In genomic region chr11:63570646-63571045, GRCm38 (mm10) we compare ENCODE assay signal across 24 mouse cellular contexts.
DNase-seq lines count a peak whose midpoint lies in the region; ATAC-seq lines count a peak whose summit lies in the region.
"Had no signal": no experiment of that assay in that cellular context is flagged by ENCODE, and none has a peak within 500 bp of the region (broad histone marks: within the 10 kb centered on the region; RNA-seq: fewer than 3 reads in every experiment).

No protein-coding gene starts in this region.

- no peak for ATAC-seq in heart, embryonic 14.5 days (ENCODE audit: insufficient number of reproducible peaks, insufficient read depth, low FRiP score, low read depth)
- ATAC-seq in kidney, embryonic 16.5 days (ENCODE audit: low FRiP score, low TSS enrichment), result no peak
- ATAC-seq: activated CD4-positive, CD25-positive, alpha-beta regulatory T cell, adult 4 months; forebrain, embryonic 15.5 days had no signal

- H3K27me3 ChIP-seq in heart, embryonic 10.5 days (ENCODE audit: insufficient read depth, poor library complexity, severe bottlenecking), result 0 out of 2 replicates have a peak, but pooled peaks cover 16% of the 10 kb centered on the region
- H3K27me3 ChIP-seq in heart, embryonic 14.5 days (ENCODE audit: control insufficient read depth, insufficient read depth, low read length), result peaks cover 24% of the 10 kb centered on the region; the same call in 1 of the 2 replicates
- peaks cover 6% of the 10 kb centered on the region; the same call in 1 of the 2 replicates for H3K27me3 ChIP-seq in kidney, embryonic 16.5 days (ENCODE audit: insufficient read depth, low read length)
- H3K27me3 ChIP-seq: embryonic facial prominence, embryonic 13.5 days; forebrain, embryonic 12.5 days; forebrain, embryonic 15.5 days; heart, embryonic 15.5 days; hindbrain, embryonic 12.5 days; hindbrain, embryonic 15.5 days had no signal

- no peak overlapping the region for H3K4me2 ChIP-seq in heart, embryonic 14.5 days (ENCODE audit: low read length)
- no peak overlapping the region for H3K4me2 ChIP-seq in kidney, embryonic 16.5 days (replicated peaks; ENCODE audit: low read depth, low read length)
- H3K4me2 ChIP-seq: forebrain, embryonic 12.5 days; forebrain, embryonic 15.5 days; heart, embryonic 15.5 days; hindbrain, embryonic 12.5 days; hindbrain, embryonic 15.5 days had no signal

- no peaks in the 10 kb centered on the region for H3K36me3 ChIP-seq in heart, embryonic 10.5 days
- H3K36me3 ChIP-seq in heart, embryonic 14.5 days (ENCODE audit: control insufficient read depth, insufficient read depth, low read length), result no peaks in the 10 kb centered on the region
- H3K36me3 ChIP-seq in kidney, embryonic 16.5 days (ENCODE audit: insufficient read depth, low read length), result no peaks in the 10 kb centered on the region
- H3K36me3 ChIP-seq: embryonic facial prominence, embryonic 10.5 days; embryonic facial prominence, embryonic 13.5 days; forebrain, embryonic 12.5 days; forebrain, embryonic 15.5 days; heart, embryonic 15.5 days; hindbrain, embryonic 12.5 days; hindbrain, embryonic 15.5 days had no signal

- no peak overlapping the region for H3K27ac ChIP-seq in heart, embryonic 10.5 days
- peak overlapping the region; percentile 28 to 32; a peak in 1 of 4 replicates for H3K27ac ChIP-seq in heart, embryonic 14.5 days (replicated peaks in 1 of 2; ENCODE audit: control insufficient read depth in 1 of 2, insufficient read depth in 1 of 2, low read depth in 2 of 2, low read length in 2 of 2)
- peak overlapping the region; percentile 63 for H3K27ac ChIP-seq in kidney, embryonic 16.5 days (ENCODE audit: low read length)
- H3K27ac ChIP-seq: embryonic facial prominence, embryonic 10.5 days; embryonic facial prominence, embryonic 13.5 days; forebrain, embryonic 12.5 days; forebrain, embryonic 15.5 days; heart, adult 2 months; heart, embryonic 15.5 days; hindbrain, embryonic 12.5 days; hindbrain, embryonic 15.5 days had no signal

- H3K4me1 ChIP-seq in heart, embryonic 10.5 days, result peaks cover 12% of the 10 kb centered on the region; the same call in 1 of the 2 replicates
- H3K4me1 ChIP-seq in heart, embryonic 14.5 days (ENCODE audit: control insufficient read depth in 2 of 2, insufficient read depth in 2 of 2, low read length in 2 of 2), result 0 out of 4 replicates have a peak, but pooled peaks cover 0 to 3% of the 10 kb centered on the region in 2 experiments
- H3K4me1 ChIP-seq in kidney, embryonic 16.5 days (ENCODE audit: insufficient read depth, low read length), result peaks cover 14% of the 10 kb centered on the region
- H3K4me1 ChIP-seq: forebrain, embryonic 12.5 days; heart, embryonic 15.5 days; hindbrain, embryonic 12.5 days; hindbrain, embryonic 15.5 days had no signal

- no peaks in the 10 kb centered on the region for H3K9me3 ChIP-seq in heart, embryonic 10.5 days
- H3K9me3 ChIP-seq in heart, embryonic 14.5 days (ENCODE audit: control insufficient read depth, low read length), result no peaks in the 10 kb centered on the region
- no peaks in the 10 kb centered on the region for H3K9me3 ChIP-seq in kidney, embryonic 16.5 days (ENCODE audit: low read length)
- H3K9me3 ChIP-seq: embryonic facial prominence, embryonic 10.5 days; embryonic facial prominence, embryonic 13.5 days; forebrain, embryonic 12.5 days; forebrain, embryonic 15.5 days; heart, embryonic 15.5 days; hindbrain, embryonic 12.5 days; hindbrain, embryonic 15.5 days had no signal

- peak; percentile 63 for DNase-seq in heart, embryonic 10.5 days (ENCODE audit: low spot score)
- no peak for DNase-seq in heart, adult 11 months
- DNase-seq in heart, postnatal 4 days, result no peak
- DNase-seq in kidney, adult 9 months, result no peak
- DNase-seq: adrenal gland, adult 8-10 months; adrenal gland, postnatal 25 days; cerebellum, adult 11-12 months; cerebellum, adult 8-10 months; cerebellum, postnatal 10 days; cerebellum, postnatal 36 days; gastrocnemius, postnatal 25 days; heart, adult 2 months; heart, postnatal 14 days had no signal

- no peak overlapping the region for H3K4me3 ChIP-seq in heart, embryonic 10.5 days
- H3K4me3 ChIP-seq in heart, embryonic 14.5 days (ENCODE audit: control insufficient read depth in 1 of 2, insufficient read depth in 1 of 2, low read depth in 1 of 2, low read length in 2 of 2), result no peak overlapping the region
- no peak overlapping the region for H3K4me3 ChIP-seq in kidney, embryonic 16.5 days (ENCODE audit: low read length)
- H3K4me3 ChIP-seq: embryonic facial prominence, embryonic 10.5 days; embryonic facial prominence, embryonic 13.5 days; erythroblast, embryonic 14.5 days; forebrain, embryonic 12.5 days; forebrain, embryonic 15.5 days; heart, adult 2 months; heart, embryonic 15.5 days; hindbrain, embryonic 12.5 days; hindbrain, embryonic 15.5 days had no signal

- H3K9ac ChIP-seq in heart, embryonic 14.5 days (ENCODE audit: low read length), result no peak overlapping the region
- no peak overlapping the region for H3K9ac ChIP-seq in kidney, embryonic 16.5 days (replicated peaks; ENCODE audit: low read length)
- H3K9ac ChIP-seq: embryonic facial prominence, embryonic 13.5 days; forebrain, embryonic 12.5 days; forebrain, embryonic 15.5 days; heart, embryonic 15.5 days; hindbrain, embryonic 12.5 days; hindbrain, embryonic 15.5 days had no signal

- 80% methylated on average over 1 of the region's 1 CpGs for WGBS in heart, embryonic 10.5 days
- 63% methylated on average over 1 of the region's 1 CpGs for WGBS in heart, embryonic 14.5 days
- WGBS in kidney, embryonic 16.5 days, result 59% methylated on average over 1 of the region's 1 CpGs
